Mouse (Mus musculus): ENCODE results near the gene Fgf13.

Fgf13 gene

DNA sequence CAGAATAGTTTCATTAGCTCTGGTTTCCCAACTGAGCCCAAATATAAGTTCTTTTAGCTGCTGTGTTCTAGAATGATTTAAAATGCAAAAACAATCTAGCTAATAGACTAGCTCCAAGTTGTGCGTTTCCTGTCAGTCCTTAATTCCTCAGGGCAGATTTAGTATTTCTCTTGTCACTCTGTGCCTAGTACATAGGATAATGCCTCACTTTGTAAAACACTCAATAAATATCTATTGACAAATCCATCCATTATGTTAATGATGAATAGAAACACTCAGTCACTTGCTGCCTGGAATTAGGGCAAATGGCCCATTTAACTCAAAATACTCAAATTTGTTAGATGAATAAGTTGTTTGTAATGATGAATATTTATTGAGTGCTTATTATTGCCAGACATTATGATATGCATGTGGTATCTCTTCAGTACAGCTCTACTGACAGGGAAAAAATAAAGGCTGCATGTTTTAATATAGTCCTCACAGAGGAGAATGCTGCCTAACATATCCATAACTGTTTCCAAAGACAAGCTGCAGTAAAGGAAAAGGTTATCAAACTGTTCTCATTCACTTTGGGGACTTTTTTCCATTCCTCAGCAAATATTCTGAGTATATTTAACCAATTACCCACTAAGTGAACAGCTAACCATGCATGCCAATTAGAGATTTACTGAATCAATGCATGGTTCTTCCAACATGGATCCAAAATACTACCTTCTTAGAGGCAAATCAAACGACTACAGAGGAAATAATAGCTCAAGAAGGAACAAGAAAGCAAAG lies 327.0 kb downstream of the Fgf13 start:
- in situ Hi-C loops (cut with MboI; ENCODE audit: low pct_unique_long_range_greater_than_20kb in 1 of 2, low sequenced_read_pairs in 2 of 2, unreplicated experiment in 1 of 2), result no loop called here

GRCm38 (mm10) chrX:59220675-59221074 lies 347.2 kb downstream of the Fgf13 start:
- in situ Hi-C loops (cut with MboI; ENCODE audit: low pct_unique_long_range_greater_than_20kb in 1 of 2, low sequenced_read_pairs in 2 of 2, unreplicated experiment in 1 of 2), result no loop called here

DNA sequence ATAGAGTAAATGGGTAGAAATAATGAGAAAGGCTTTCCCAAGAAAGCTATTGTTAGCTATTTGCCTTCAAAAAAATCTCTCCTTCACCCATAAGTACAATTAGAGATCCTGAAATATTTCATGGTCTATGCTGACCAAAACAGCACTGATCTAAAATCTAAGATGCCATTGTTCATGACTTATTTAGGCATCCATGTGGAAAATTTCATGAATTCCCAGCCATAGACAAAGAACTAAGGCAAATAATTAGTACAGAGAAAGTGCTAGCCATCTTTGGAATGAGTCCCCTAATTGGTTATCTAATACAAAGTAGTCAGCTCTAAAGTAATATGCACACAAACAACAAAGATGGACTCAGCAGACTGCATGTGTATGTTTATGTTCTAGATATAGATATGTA lies 366.7 kb downstream of the Fgf13 start:
- in situ Hi-C loops (cut with MboI; ENCODE audit: low pct_unique_long_range_greater_than_20kb in 1 of 2, low sequenced_read_pairs in 2 of 2, unreplicated experiment in 1 of 2), result no loop called here

- in situ Hi-C loops (cut with MboI; ENCODE audit: low pct_unique_long_range_greater_than_20kb in 1 of 2, low sequenced_read_pairs in 2 of 2, unreplicated experiment in 1 of 2), result loop anchor here (5.0 to 25.0 kb wide), 3 partner anchors 93 to 818 kb away; no protein-coding TSS in a partner anchor
Observed at GRCm38 (mm10) chrX:59194149-59194548, 373.7 kb downstream of the Fgf13 start.

DNA sequence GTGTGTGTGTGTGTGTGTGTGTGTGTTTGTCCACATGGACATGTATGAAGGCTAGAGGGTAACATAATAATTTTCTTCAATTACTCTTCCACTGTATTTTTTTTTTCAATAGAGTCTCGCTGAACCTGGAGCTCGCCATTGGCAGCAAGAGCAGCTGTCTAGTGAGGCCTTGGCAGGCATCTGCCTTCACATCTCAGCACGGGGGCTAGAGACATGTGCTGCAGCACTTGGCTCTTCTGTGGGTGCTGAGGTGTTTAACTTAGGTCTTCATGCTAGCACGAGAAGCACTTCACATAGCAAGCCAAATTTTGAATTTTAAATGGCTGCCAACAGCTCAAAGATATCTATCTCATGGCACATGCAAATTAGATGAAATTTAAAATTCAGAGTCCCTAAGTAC lies 380.9 kb downstream of the Fgf13 start:
- in situ Hi-C loops (cut with MboI; ENCODE audit: low pct_unique_long_range_greater_than_20kb in 1 of 2, low sequenced_read_pairs in 2 of 2, unreplicated experiment in 1 of 2), result loop anchor here (25.0 kb wide), 2 partner anchors 100 to 825 kb away; no protein-coding TSS in a partner anchor

DNA sequence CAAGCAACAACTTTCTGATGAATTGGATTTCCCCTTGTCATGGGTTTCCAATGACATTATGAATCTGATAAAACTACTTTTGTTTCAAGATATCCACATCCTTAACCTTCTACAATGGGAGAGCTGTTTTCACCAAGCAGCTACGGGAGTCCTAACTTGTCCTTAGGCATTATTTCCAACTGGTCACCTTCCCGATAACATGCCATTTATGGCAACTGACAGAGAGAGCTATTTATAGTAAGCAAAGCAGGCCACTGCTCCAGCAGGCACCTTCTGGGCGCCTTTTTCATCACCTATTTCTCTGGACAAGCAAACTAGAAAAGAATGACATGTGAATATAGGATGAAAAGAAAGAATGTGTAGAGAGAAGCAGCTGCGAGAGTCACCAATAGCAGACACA lies 385.5 kb downstream of the Fgf13 start:
- in situ Hi-C loops (cut with MboI; ENCODE audit: low pct_unique_long_range_greater_than_20kb in 1 of 2, low sequenced_read_pairs in 2 of 2, unreplicated experiment in 1 of 2), result loop anchor here (25.0 kb wide), 2 partner anchors 105 to 830 kb away; no protein-coding TSS in a partner anchor

DNA sequence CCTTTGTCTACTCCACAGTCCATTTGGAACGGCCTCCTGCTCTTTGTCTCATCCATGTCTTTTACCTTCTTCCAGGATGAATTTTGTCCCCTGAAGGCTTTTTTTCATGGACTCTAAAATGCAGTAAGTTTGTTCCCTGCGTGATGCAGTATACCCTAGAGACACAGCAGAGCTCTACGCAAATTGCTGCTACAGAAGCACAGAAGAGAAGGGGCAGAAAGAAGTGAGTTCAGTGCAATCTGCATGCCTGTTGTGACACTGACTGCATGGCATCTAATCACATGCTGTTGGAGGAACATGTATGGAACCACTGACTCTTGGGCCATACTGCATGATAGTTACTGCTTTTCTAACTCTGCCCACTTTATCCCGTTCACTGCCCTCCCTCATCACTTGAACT lies 388.2 kb downstream of the Fgf13 start:
- in situ Hi-C loops (cut with MboI; ENCODE audit: low pct_unique_long_range_greater_than_20kb in 1 of 2, low sequenced_read_pairs in 2 of 2, unreplicated experiment in 1 of 2), result loop anchor here (25.0 kb wide), 2 partner anchors 108 to 833 kb away; no protein-coding TSS in a partner anchor

DNA sequence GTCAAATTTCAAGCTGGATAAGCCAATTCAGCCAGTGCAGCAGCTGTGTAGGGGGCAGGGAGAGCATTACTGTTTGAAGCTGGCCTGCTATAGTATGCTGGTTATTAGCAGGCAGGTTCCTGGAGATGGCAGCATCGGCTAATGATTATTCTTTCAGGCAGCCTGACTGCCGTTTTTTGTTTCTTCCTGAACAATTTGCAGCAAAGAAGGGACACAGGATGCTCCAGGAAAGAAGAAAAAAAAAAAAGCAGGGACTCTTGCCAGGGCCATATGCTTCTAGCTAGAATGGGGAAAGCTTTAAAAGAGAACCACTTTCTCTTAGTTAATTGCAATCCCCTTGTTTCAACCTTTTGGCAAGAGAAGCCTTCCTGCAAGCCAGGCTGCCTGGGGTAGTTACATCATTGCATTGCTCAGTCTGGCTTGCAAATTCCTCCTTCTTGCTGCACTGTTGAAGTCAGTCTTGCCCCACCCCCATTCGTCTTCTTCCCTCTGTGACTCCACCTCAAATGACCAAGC lies 388.7 kb downstream of the Fgf13 start:
- in situ Hi-C loops (cut with MboI; ENCODE audit: low pct_unique_long_range_greater_than_20kb in 1 of 2, low sequenced_read_pairs in 2 of 2, unreplicated experiment in 1 of 2), result loop anchor here (25.0 kb wide), 2 partner anchors 108 to 833 kb away; no protein-coding TSS in a partner anchor

DNA sequence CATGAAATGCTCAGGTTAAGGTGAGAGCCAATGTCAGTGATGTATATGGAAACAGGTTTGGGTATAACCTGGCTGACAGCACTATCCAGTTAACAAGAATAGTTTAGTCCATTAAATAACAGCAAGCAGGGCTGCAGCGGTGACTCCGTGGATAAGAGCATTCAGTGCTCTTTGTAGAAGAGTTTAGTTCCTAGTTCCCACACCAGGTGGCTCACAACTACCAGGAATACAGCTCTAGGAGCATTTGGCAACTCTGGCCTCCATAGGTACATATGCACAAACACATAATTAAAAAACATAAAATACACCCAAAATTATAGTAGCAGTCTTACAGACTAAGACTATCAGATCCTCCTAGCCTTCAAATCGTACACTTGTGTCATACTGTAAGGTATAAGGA lies 390.2 kb downstream of the Fgf13 start:
- in situ Hi-C loops (cut with MboI; ENCODE audit: low pct_unique_long_range_greater_than_20kb in 1 of 2, low sequenced_read_pairs in 2 of 2, unreplicated experiment in 1 of 2), result loop anchor here (25.0 kb wide), 2 partner anchors 110 to 835 kb away; no protein-coding TSS in a partner anchor

GRCm38 (mm10) chrX:59172200-59172599 lies 395.7 kb downstream of the Fgf13 start:
- in situ Hi-C loops (cut with MboI; ENCODE audit: low pct_unique_long_range_greater_than_20kb in 1 of 2, low sequenced_read_pairs in 2 of 2, unreplicated experiment in 1 of 2), result loop anchor here in 1 of 2 experiments (25.0 kb wide), 1 partner anchor 560 kb away; no protein-coding TSS in a partner anchor

DNA sequence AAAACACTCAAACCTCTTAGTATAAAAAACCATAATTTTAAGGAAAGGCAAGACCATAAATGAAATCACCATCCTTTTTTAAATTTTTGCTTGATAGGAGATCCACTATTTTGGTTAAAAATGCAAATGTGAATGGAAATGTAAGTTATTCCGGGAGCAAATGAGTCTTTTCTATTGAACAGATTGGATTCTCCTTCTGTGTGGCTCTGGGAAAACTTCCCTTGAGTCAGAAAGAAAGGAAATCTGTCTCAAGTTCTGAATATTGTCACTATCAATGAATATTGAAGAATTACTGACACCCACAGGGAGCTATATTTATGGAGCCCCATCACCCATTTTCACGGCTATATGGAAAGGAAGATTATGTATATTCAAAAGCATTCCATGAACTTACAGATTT lies 401.1 kb downstream of the Fgf13 start:
- in situ Hi-C loops (cut with MboI; ENCODE audit: low pct_unique_long_range_greater_than_20kb in 1 of 2, low sequenced_read_pairs in 2 of 2, unreplicated experiment in 1 of 2), result loop anchor here in 1 of 2 experiments (25.0 kb wide), 1 partner anchor 554 kb away; no protein-coding TSS in a partner anchor

GRCm38 (mm10) chrX:59141947-59142346 lies 425.9 kb downstream of the Fgf13 start:
- in situ Hi-C loops (cut with MboI; ENCODE audit: low pct_unique_long_range_greater_than_20kb in 1 of 2, low sequenced_read_pairs in 2 of 2, unreplicated experiment in 1 of 2), result no loop called here

GRCm38 (mm10) chrX:59134928-59135361 lies 432.9 kb downstream of the Fgf13 start:
- in situ Hi-C loops (cut with MboI; ENCODE audit: low pct_unique_long_range_greater_than_20kb in 1 of 2, low sequenced_read_pairs in 2 of 2, unreplicated experiment in 1 of 2), result no loop called here

DNA sequence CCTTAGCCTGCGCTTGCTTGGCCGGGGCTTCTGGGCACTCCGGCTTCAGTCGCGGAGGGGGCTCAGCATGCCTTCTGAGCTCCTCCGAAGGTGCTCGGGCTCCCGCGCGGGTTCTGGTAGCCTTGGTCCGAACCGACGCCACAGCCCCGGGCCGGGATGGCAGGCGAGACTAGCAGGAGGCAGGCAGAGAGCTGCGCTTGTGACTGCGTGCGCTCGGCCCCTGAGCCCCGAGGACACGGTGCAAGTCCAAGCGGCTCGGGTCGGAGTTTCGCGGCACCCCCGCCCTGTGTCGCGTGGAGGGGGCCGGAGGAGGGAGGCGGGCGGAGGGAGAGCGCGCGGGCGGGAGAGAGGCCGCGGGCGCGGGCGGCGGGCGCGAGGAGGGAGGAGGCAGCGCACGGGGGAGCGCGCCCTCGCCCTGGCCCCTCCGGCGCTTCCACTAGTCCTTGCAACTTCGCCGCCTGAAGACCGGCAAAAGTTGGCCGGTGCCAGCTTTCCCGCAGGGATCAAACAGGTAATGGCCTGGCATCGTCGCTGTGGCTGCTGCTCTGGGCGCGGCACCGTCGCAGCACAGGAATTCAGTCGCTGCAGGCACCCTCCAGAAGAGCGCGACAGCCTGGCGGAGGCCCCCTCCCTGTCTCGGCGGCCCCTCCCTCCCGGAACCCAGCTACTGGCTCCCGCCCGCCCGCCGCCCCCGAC lies 433.6 kb downstream of the Fgf13 start:
- in situ Hi-C loops (cut with MboI; ENCODE audit: low pct_unique_long_range_greater_than_20kb in 1 of 2, low sequenced_read_pairs in 2 of 2, unreplicated experiment in 1 of 2), result no loop called here

- in situ Hi-C loops (cut with MboI; ENCODE audit: low pct_unique_long_range_greater_than_20kb in 1 of 2, low sequenced_read_pairs in 2 of 2, unreplicated experiment in 1 of 2), result no loop called here
Observed at GRCm38 (mm10) chrX:59133834-59134165, 434.1 kb downstream of the Fgf13 start.

DNA sequence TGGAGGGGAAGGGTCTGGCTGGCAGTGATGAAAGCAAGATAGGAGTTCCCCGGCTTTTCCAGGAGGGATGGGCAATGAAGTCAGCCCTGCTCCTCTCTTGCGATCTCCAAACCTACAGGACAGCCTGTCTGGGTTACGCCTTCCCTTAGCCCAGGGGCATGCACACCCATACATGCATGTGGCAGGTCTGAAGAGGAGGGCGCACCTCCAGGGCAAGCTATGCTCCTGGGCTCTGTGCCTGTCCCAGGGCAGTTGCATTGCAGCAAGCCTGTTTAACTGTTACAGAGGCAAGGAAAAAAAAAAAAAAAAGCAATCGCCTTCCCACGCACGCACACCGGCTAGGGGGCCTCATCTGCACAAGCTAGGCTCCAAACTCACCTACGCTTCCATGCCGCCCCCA lies 434.5 kb downstream of the Fgf13 start:
- in situ Hi-C loops (cut with MboI; ENCODE audit: low pct_unique_long_range_greater_than_20kb in 1 of 2, low sequenced_read_pairs in 2 of 2, unreplicated experiment in 1 of 2), result no loop called here

DNA sequence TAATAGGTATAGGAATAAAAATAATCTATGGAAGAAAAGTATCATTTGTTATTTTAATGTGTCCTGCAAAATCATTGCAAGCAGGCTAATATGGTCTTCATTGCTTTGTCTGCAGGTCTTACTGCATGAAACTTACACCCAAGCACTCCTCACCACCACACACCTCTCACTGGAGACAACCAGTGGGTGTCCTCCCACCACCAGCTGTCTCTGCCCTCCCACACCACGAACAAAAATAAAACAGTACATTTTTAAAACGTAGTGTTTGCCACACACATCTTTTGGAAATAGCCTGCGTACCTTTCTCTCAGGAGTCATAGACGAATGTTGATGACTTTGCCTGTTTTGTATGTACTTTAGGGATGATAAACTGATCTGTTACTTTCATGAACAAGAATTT lies 441.2 kb downstream of the Fgf13 start:
- in situ Hi-C loops (cut with MboI; ENCODE audit: low pct_unique_long_range_greater_than_20kb in 1 of 2, low sequenced_read_pairs in 2 of 2, unreplicated experiment in 1 of 2), result no loop called here

DNA sequence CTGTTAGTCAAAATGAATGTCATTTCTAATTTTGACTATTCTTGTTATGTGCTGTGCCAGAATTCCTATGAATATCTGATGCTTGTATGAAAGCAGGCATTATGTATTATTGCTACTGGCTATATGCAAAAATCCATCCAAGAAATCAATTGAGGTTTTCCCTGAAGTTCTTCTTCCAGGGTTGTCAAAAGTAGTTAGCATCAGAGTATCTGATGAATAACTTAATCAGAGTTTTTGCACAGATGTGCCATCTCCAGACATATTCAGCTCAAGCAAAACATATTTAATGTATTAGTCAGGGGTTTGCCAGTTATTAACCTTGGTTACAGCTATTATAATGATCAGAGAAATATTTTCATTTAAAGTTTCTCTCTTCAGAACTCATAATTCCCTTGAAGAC lies 454.7 kb downstream of the Fgf13 start:
- in situ Hi-C loops (cut with MboI; ENCODE audit: low pct_unique_long_range_greater_than_20kb in 1 of 2, low sequenced_read_pairs in 2 of 2, unreplicated experiment in 1 of 2), result no loop called here

DNA sequence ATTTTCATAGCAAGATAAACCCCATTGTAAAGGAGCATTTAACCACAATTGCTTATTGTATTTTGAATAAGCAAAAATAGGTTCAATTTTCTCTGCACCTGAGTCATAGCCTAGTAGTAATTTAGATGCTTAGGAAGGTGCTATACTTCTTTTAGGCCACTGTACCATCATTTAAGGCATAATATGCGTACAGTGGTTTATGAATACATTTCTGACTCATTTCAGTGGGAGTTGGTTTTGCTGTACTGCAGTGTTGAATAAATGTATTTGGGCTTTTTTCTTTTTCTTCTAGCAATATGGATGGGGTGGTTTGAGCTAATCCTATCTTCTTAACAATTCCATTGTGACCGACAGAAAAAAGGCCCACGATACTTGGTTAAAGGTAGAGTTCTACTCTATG lies 481.9 kb downstream of the Fgf13 start:
- in situ Hi-C loops (cut with MboI; ENCODE audit: low pct_unique_long_range_greater_than_20kb in 1 of 2, low sequenced_read_pairs in 2 of 2, unreplicated experiment in 1 of 2), result no loop called here
